Mouse (Mus musculus) CH12.LX (cell line): ENCODE measurements around the gene Bicdl1. TPM values are rescaled to one million over a fixed set of nuclear protein-coding genes. Genes with fewer than 3 reads are reported as not detected.

Experiments
- DNase-seq: peaks from one replicate; pipeline ENCODE4 v3.0.0-alpha.2; 2013; ENCODE audit errors: extremely low read depth
- H3K27ac ChIP-seq: 2 replicates; pipeline ENCODE4 v1.5.1; 2012; ENCODE audit warnings: low read depth, mild to moderate bottlenecking, control low read depth, moderate library complexity; ENCODE audit not compliant: insufficient read depth
- H3K27me3 ChIP-seq: replicated peaks from 2 replicates; pipeline ENCODE3; 2012; ENCODE audit warnings: inconsistent platforms
- H3K36me3 ChIP-seq, 2 experiments: replicated peaks in 1 of 2; 2 replicates each; pipeline versions ENCODE3 to v1.6.1; 2012; ENCODE audit warnings: inconsistent platforms in 1 of 2, low read length in 1 of 2, mild to moderate bottlenecking in 1 of 2, mixed read lengths in 1 of 2, moderate library complexity in 1 of 2; ENCODE audit not compliant: control insufficient read depth in 1 of 2, insufficient read depth in 1 of 2
- H3K4me1 ChIP-seq, 2 experiments: 2 replicates each; pipeline ENCODE4 v1.6.1; 2012; ENCODE audit warnings: inconsistent platforms in 1 of 2, moderate library complexity in 1 of 2; ENCODE audit not compliant: insufficient read depth in 2 of 2, control insufficient read depth in 1 of 2
- H3K4me2 ChIP-seq: 2 replicates; pipeline ENCODE4 v1.6.1; 2012; ENCODE audit warnings: low read depth, mild to moderate bottlenecking, control low read depth; ENCODE audit not compliant: poor library complexity, insufficient read depth, severe bottlenecking
- H3K4me3 ChIP-seq, 3 experiments: fragments of 150-350 bp in 1 of 3; sonication (generic) in 1 of 3; replicated peaks in 1 of 3; 2 replicates each; pipeline versions ENCODE3 to v1.5.1; 2011 to 2012; ENCODE audit warnings: low read depth in 2 of 3, low read length in 2 of 3, mild to moderate bottlenecking in 2 of 3, moderate library complexity in 2 of 3, control low read depth in 1 of 3, improper control_type of control experiment in 1 of 3, inconsistent platforms in 1 of 3, mixed read lengths in 1 of 3; ENCODE audit not compliant: poor library complexity in 1 of 3
- H3K79me2 ChIP-seq: replicated peaks from 2 replicates; pipeline ENCODE4 v1.6.1; 2012; ENCODE audit warnings: mild to moderate bottlenecking, moderate library complexity; ENCODE audit not compliant: control insufficient read depth, poor library complexity, insufficient read depth, severe bottlenecking; ENCODE audit errors: extremely low read depth
- H3K9ac ChIP-seq: 2 replicates; pipeline ENCODE4 v1.6.1; 2012; ENCODE audit warnings: low read depth, mild to moderate bottlenecking, control low read depth, moderate library complexity; ENCODE audit not compliant: insufficient read depth
- H3K9me3 ChIP-seq: replicated peaks from 2 replicates; pipeline ENCODE3; 2012; ENCODE audit warnings: low read length, inconsistent platforms, mixed read lengths
- CHD1 ChIP-seq: IDR thresholded peaks from 2 replicates; pipeline ENCODE4 v1.6.1; 2012; ENCODE audit warnings: low read depth, low read length, improper control_type of control experiment, inconsistent platforms
- CHD2 ChIP-seq: IDR thresholded peaks from 2 replicates; pipeline ENCODE4 v1.6.1; 2011; ENCODE audit warnings: low read length, improper control_type of control experiment
- ELF1 ChIP-seq: IDR thresholded peaks from 2 replicates; pipeline ENCODE4 v1.6.1; 2014; ENCODE audit warnings: low read depth, mild to moderate bottlenecking, inconsistent platforms, low read length, improper control_type of control experiment
- HCFC1 ChIP-seq: IDR thresholded peaks from 2 replicates; pipeline ENCODE4 v1.6.1; 2012; ENCODE audit warnings: low read depth, mild to moderate bottlenecking, inconsistent platforms, low read length, improper control_type of control experiment
- IRF4 ChIP-seq: IDR thresholded peaks from 2 replicates; pipeline ENCODE4 v1.6.1; 2014; ENCODE audit warnings: low read depth, mild to moderate bottlenecking, inconsistent platforms, low read length, improper control_type of control experiment
- MAX ChIP-seq: IDR thresholded peaks from 2 replicates; pipeline ENCODE4 v1.6.1; 2011; ENCODE audit warnings: low read length, improper control_type of control experiment
- MEF2A ChIP-seq: IDR thresholded peaks from 2 replicates; pipeline ENCODE4 v1.6.1; 2014; ENCODE audit warnings: low read depth, mild to moderate bottlenecking, inconsistent platforms, low read length, improper control_type of control experiment, borderline replicate concordance
- NELFE ChIP-seq: IDR thresholded peaks from 2 replicates; pipeline ENCODE4 v1.6.1; 2011; ENCODE audit warnings: low read depth, low read length, improper control_type of control experiment
- PAX5 ChIP-seq: IDR thresholded peaks from 2 replicates; pipeline ENCODE4 v1.6.1; 2012; ENCODE audit warnings: low read length, inconsistent platforms, mixed read lengths
- POLR2AphosphoS2 ChIP-seq: IDR thresholded peaks from 2 replicates; pipeline ENCODE4 v1.6.1; 2011; ENCODE audit warnings: low read depth, low read length, improper control_type of control experiment
- TBP ChIP-seq: conservative IDR thresholded peaks from 2 replicates; pipeline ENCODE4 v1.6.1; 2011; ENCODE audit warnings: low read depth, low read length, improper control_type of control experiment
- TCF12 ChIP-seq: IDR thresholded peaks from 2 replicates; pipeline ENCODE4 v1.6.1; 2014; ENCODE audit warnings: low read depth, mild to moderate bottlenecking, inconsistent platforms, low read length, improper control_type of control experiment
- UBTF ChIP-seq: IDR thresholded peaks from 2 replicates; pipeline ENCODE4 v1.6.1; 2012; ENCODE audit warnings: low read depth, mild to moderate bottlenecking, inconsistent platforms, low read length, improper control_type of control experiment, moderate library complexity
- ZKSCAN1 ChIP-seq: IDR thresholded peaks from 2 replicates; pipeline ENCODE4 v1.6.1; 2012; ENCODE audit warnings: low read depth, inconsistent platforms, low read length, improper control_type of control experiment, borderline replicate concordance
- dilution Hi-C: fragments of 300-500 bp; cut with MboI; formaldehyde crosslinking; loops from 2 replicates; pipeline ENCODE4 v1.14.3; 2020; ENCODE audit warnings: low sequenced_read_pairs; ENCODE audit not compliant: extremely low pct_unique_long_range_greater_than_20kb, extremely low pct_ligation_motif_present
- in situ Hi-C: fragments of 300-500 bp; cut with MboI; formaldehyde crosslinking; loops from 3 replicates; pipeline ENCODE4 v1.14.3; 2019; ENCODE audit warnings: low sequenced_read_pairs, low pct_ligation_motif_present, low pct_unique_long_range_greater_than_20kb, mixed read lengths
- polyA plus RNA-seq: library from polyadenylated mRNA; unstranded; fragments of >175 nt; gene quantifications from 2 replicates; pipeline ENCODE4 v1.2.1, GENCODE M21; 2012; ENCODE audit warnings: low read depth; ENCODE audit not compliant: insufficient read length
- total RNA-seq, 2 experiments: library from RNA; depleted of rRNA; stranded (reverse); fragments of 300-350 nt in 1 of 2; fragments of >200 nt in 1 of 2; gene quantifications; 2 replicates each; pipeline ENCODE4 v1.2.3; 2012 to 2014

Bicdl1 gene
- total and polyA plus RNA-seq, 3 experiments, result 1.9 to 3.5 (median 2.3) TPM

DNA sequence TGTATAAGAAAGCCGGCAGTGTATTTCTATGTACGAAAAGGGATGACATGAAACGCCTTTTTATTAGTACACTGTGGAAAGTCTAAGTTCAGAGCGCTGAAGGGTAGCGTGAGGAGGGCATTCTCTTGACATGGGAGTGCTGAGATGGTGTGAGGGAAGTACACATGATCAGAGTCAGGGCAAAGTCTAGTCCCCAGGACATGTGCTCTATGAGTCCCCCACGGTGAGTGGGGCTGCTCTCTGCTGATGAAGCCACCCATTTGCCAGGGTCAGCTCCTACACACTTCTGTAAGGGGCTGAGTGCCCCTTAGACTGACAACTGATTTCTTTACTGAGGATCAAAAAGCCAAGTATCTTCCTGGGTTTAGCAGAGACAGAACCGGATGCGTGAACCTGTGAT lies 64.2 kb downstream of the Bicdl1 start:
- in situ Hi-C loops, result no loop called here
- Histone ChIP-seq H3K27ac (no peak overlapping the region), H3K27me3 (peaks cover 4% of the 10 kb centered on the region), H3K36me3 (no peaks in the 10 kb centered on the region), H3K9ac (no peak overlapping the region), H3K4me2 (no peak overlapping the region)
- dilution Hi-C loops, result no loop called here
- TF ChIP-seq CHD2 (no peak), IRF4 (no peak), POLR2AphosphoS2 (no peak)
- TF ChIP-seq, all 38 proteins: peak for 0
- Histone ChIP-seq H3K4me1 (0 out of 4 replicates have a peak, but pooled peaks cover 0 to 3% of the 10 kb centered on the region in 2 experiments), H3K79me2 (no peaks in the 10 kb centered on the region), H3K4me3 (no peak overlapping the region), H3K9me3 (peaks cover 7% of the 10 kb centered on the region)
- DNase-seq, result no peak

DNA sequence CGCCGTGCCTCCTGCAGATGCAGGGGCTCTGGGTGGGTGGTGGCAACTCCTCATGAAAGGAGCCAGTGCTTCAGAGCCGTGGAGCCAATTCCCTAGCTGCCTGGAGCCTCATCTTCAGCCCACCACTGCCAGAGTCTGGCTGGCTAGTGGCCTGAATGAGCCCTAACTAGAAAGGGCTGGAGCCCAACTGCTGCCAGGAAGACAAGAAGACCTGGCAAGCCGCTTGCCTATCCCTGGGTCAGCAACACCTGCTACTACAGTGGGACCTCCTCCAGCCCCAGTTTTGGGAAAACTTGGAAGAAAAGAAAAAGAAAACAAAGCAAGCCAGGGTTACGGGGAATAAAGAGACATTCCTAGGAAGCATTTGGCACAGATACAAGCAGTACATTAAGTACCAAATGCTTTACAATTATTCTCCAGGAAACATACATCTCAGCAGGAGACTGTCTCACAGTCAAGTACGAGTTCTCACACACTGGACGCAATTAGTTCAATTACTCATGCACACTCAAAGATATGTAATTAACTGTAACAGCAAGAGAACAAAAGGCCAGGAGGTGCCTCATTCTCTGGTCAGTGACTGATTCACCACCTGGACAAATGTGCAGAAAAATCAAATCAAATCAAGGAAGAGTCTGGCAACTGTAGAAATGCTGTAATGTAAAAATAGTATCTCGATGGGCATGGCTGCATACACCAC lies 64.9 kb downstream of the Bicdl1 start:
- Histone ChIP-seq H3K4me2 (no peak overlapping the region), H3K36me3 (no peaks in the 10 kb centered on the region), H3K27ac (no peak overlapping the region), H3K27me3 (peaks cover 3% of the 10 kb centered on the region), H3K79me2 (no peaks in the 10 kb centered on the region), H3K9ac (no peak overlapping the region), H3K4me3 (no peak overlapping the region), H3K4me1 (0 out of 4 replicates have a peak, but pooled peaks cover 0 to 3% of the 10 kb centered on the region in 2 experiments), H3K9me3 (peaks cover 7% of the 10 kb centered on the region)
- dilution Hi-C loops, result no loop called here
- no peak for DNase-seq
- in situ Hi-C loops, result no loop called here
- TF ChIP-seq CHD1, result no peak
- TF ChIP-seq TBP, result no peak
- TF ChIP-seq UBTF, result no peak
- no peak for TF ChIP-seq MEF2A
- TF ChIP-seq ELF1, result no peak
- TF ChIP-seq ZKSCAN1, result no peak
- TF ChIP-seq MAX, result no peak
- TF ChIP-seq PAX5, result no peak

DNA sequence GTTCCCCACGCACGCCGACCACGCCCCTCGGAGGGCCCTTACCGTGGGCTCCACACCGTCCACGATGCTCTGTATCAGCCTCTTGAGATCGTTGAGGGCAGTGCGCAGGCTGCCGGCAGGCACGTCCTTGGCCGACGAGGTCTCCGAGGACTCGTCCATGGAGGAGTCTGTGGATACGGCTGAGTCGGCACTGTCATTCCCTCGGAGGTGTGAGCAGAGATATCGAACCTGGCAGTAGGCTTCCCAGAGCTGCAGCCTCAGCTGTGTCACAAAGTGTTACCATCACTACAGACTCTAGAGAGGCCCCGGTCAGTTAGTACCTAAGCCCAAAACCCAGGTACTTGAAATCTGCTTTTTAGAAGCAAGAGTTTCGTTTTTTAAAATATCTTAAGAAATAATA lies 68.8 kb downstream of the Bicdl1 start:
- in situ Hi-C loops, result no loop called here
- Histone ChIP-seq H3K4me1 (peaks cover 3 to 9% of the 10 kb centered on the region in 2 experiments; a peak in 2 of 4 replicates), H3K79me2 (no peaks in the 10 kb centered on the region), H3K4me3 (no peak overlapping the region), H3K9ac (no peak overlapping the region), H3K4me2 (no peak overlapping the region), H3K27ac (no peak overlapping the region), H3K36me3 (no peaks in the 10 kb centered on the region), H3K27me3 (peaks cover 3% of the 10 kb centered on the region), H3K9me3 (peaks cover 7% of the 10 kb centered on the region)
- DNase-seq, result no peak
- TF ChIP-seq CHD2, result no peak
- TF ChIP-seq TCF12, result no peak
- TF ChIP-seq HCFC1, result no peak
- TF ChIP-seq NELFE, result no peak
- dilution Hi-C loops, result no loop called here
